Mouse (Mus musculus): ENCODE results near the gene Ufc1.

Ufc1 gene

DNA sequence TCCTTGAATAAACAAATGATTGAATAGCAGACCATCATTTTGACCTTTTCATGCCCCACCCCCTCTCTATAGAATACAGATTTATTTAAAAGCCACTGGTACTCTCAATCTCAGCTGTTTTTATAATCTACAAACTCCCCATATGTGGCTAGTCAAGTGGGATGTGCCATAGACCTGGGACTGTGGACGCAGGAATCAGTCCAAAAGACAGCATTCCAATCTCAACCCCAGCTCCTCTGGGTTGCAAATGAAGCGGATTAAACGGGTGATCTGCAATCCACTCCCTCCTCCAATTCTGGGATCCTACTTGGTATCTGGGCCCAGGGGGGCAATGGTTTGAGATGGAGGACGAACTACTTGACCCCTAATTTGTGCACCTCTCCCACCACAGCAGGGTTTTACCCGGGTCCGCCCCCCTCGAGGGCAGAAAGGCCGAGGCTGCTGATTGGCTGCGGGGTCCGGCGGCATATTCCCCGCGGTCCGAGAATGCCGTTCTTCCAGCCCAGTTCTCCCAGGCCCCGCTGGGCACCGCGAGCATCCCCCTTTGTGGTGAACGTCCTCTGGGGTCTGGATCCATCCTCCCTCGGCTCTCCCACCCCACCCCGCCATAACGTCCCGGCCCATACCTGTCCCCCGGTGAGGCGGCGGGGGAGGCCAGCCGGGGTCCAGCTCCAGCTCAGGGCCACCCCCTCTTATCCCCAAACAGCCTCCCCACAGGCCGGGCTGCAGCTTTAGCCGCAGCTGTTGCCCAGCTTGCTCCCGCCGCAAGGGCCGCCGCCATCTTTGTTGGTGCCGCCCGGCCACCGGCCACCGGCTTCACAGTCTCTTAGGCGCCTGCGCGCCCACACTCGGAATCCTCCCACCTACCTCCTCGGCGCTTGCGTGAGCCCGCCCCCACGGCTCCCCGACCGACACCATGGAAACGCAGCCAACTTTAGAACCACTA is 7.4 kb downstream of the Ufc1 start, which contains the start of gene Usp21:
Gene Usp21 (minus strand): TSS at position 856 of the 946 bp plus-strand sequence.
- no peak for DNase-seq (ENCODE audit: extremely low read depth, low read depth, low spot score)

DNA sequence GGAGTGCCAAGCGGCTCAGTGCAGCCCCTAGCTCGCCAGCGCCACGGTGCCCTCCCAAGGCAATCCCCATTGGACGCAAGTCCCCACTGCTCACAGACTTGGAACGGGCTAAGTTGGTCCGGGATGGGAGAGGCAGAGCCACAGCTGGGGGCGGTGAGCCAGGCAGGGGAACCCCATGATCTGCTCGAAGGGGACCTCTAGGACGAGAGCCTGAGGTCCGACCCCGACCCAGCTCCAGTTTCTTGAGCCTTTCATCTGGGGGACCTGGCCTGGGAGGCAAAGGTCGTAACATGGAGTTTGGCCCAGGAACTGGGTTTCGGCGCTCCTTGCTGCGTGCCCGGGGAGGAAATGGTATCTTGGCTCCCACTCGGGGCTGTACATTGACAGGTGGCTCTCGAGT is 8.3 kb downstream of the Ufc1 start:
- DNase-seq (ENCODE audit: extremely low read depth, low read depth, low spot score): no peak

DNA sequence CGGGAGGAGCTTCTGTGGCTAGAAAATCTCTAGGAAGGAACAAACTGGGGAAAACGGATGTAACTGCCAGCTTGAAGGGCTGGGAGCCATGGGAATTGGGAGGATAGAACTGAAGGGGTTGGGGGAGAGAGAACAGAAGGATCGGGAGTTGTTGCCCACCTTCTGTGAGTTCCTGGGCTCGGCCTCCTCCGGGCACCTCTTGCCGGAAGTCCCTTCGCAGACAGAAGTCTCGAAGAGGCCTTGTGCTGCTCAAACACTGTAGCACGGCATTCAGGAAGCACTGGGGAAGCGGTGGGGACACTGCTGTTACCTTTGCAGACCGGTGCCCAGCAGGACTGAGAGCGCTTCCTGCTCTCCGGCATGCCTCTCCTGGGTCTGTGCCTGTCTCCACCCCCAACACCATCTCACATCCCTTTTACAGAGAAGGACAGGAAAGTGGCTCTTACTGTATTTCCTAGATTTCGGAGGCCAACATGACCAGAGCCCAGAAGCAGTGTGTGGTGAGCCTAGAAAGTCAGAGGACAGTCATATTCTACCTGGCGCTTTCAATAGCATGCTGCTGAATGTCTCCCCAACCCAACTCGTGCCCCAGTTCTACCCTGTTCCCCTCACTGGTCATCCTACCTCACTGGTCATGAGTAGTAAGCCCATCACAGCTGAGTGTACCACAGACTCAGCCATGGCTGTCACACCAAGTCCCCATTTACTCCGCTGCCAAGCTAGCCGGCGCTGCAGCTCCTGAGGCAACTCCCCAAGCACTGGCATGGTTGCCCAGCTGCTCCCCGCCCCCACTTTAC is 9.5 kb downstream of the Ufc1 start:
- no peak for DNase-seq (ENCODE audit: extremely low read depth, low read depth, low spot score)

DNA sequence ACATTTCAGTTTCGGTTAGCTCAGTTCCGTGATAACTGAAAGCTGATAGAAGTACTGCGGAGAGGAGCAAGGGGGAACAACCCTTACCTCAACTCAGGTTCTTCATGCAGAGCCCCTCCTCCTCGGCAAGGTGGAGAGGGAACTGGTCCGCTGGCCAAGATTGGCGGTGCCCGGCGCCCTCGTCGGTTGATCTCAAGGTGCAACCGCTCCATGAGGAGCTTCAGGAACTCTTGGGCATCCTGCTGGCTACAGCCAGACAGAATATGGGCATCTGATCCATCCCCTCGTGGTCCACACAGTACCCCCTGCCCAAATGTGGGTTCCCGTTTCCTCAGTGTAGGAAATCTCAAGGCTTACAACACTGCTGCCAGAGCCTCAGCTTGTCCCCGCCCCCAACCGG is 10.3 kb downstream of the Ufc1 start:
- DNase-seq (ENCODE audit: extremely low read depth, low read depth, low spot score): no peak

GRCm38 (mm10) chr1:171283188-171284160 is 11.3 kb downstream of the Ufc1 start:
- no peak for DNase-seq (ENCODE audit: extremely low read depth, low read depth, low spot score)

GRCm38 (mm10) chr1:171282086-171282805 is 12.6 kb downstream of the Ufc1 start:
- no peak for DNase-seq (ENCODE audit: extremely low read depth, low read depth, low spot score)

DNA sequence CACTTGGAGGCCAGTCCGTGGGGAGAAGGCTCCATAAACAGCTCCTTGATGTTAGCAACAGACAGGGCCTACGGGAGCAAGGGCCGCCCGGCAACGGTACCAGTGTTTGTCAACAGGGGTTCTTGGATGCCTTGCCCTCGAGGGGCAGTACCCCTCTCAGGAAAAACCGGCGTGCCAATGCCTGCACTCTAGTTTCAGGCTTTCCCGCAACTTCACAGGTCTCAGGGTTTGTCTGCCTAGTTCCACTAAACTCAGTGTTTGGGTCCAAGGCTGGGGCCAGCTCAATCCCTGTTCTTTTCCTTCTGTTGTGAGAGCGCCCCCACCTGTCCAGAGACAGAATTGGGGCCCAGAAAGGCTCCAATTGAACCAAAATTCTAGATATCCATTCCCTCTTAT is 13.3 kb downstream of the Ufc1 start:
- DNase-seq (ENCODE audit: extremely low read depth, low read depth, low spot score): no peak

DNA sequence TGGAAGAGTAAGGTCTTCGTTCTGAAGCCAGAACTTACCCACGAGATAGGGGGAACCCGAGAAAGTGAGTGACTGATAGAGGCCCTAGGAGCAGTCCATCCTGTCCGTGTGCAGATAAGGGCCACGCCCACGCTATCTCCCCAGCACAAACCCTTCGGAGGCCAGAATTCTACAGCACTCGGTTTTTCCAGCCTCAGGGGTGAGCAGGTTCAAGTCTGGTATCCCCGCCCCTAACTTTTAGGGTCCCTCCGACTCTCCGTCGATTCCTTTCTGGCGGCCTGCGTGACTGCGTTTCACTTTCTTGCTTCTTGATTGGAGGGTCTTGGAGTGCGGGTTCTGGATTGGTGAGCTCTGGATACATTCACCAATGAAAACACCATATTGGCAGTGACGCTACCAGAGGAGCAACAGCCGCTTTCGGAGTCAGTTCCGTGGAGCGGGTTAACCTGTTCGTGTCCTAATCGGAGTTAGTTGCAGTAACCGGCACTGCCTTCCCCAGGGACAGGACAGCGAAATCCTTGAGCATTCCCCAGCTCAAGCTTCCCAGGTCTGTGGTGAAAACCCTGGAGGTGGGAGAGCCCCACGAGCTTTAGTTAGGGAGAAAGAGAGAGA is 13.8 kb downstream of the Ufc1 start, which contains the start of gene Ppox:
Gene Ppox (minus strand): TSS at position 271 of the 612 bp plus-strand sequence.
- DNase-seq (ENCODE audit: extremely low read depth, low read depth, low spot score): peak; percentile 93

DNA sequence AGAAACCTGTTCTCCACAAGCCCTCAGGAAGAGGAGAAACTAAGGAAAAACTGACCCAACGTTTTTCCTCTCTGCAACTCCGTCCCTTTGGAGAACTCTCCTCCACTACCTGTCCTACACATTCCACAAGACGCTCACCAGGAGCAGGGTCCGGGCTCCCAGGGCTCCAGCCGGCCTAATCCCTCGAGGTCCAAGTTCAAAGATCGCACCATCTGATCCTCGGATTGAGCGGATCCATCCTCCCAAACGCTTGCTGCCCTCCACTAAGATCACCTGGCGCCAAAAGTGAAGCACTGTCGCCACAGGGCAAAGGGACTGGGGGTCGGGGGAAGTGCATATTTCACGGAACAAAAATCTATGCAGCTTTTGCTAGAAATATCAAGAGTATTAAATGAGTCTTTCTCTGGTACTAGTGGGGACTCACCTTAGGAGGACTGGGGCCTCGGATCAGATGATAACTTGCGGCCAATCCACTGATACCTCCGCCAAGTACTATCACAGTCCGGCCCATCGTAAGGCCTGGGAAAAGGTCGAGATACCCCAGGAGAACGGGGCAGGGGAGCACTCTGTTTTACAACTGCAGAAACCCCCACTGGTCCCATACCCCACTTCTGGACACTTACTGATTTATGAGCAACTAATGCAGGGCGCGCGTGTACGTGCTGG is 14.4 kb downstream of the Ufc1 start:
- no peak for DNase-seq (ENCODE audit: extremely low read depth, low read depth, low spot score)

GRCm38 (mm10) chr1:171279721-171280120 is 15.1 kb downstream of the Ufc1 start:
- DNase-seq (ENCODE audit: extremely low read depth, low read depth, low spot score): no peak

GRCm38 (mm10) chr1:171279012-171279705 is 15.7 kb downstream of the Ufc1 start:
- DNase-seq (ENCODE audit: extremely low read depth, low read depth, low spot score): no peak

DNA sequence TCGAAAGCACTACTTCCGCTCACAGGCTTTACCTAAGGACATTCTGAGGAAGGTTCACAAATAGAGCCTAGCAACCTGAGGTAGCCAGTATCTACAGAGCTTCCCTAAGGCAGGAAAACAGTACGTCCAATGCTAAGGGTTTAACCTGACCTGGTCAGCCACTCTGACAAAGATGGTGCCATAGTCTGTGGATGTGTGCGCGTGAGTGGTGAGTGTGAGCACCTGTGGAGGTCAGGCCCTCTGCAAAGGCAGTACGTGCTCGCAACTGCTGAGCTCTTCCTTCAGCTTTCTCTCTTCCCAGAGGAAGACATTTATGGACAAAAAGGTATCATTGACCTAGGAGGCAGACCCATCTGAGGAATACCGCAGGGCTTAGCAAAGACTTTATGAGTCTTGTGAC is 16.4 kb downstream of the Ufc1 start:
- no peak for DNase-seq (ENCODE audit: extremely low read depth, low read depth, low spot score)

DNA sequence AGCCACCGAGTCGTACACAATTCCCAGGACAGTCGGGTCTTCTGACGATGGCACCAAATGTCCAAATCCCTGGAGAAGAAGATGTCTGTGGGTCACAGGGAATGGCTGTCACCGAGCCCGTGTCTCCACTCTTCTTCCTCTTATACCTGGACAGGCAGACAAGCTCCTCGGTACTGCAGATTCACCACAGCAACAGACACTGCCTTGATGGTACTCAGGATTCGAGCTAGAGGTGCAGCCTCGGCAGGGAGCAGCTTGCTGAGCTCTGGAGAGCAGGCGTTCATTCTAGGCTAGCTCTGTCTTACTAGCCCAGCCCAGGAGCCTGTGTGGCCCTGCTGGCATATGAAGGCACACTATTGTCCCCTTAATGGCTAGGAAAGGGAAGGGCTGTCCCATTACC is 17.1 kb downstream of the Ufc1 start:
- no peak for DNase-seq (ENCODE audit: extremely low read depth, low read depth, low spot score)

GRCm38 (mm10) chr1:171276110-171276748 is 18.6 kb downstream of the Ufc1 start:
- no peak for DNase-seq (ENCODE audit: extremely low read depth, low read depth, low spot score)

GRCm38 (mm10) chr1:171275144-171275734 is 19.6 kb downstream of the Ufc1 start:
- DNase-seq (ENCODE audit: extremely low read depth, low read depth, low spot score): no peak

DNA sequence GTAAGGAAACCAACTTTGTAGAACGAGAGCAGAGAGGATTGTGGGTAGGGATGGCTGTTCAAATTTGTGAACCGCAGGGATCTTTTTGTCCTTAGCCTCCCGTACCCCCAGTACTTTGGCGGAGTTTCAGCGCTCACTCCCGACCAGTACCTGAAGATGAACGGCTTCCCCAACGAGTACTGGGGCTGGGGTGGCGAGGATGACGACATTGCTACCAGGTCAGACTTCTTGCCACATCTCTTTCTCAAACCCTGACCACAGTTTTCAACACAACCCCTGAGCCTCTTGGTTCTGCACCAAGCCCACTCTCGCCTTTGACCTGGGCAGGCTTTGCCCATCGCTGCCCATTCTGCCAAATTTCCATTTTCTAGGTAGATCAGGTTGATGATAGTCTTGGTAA is 20.7 kb downstream of the Ufc1 start:
- DNase-seq (ENCODE audit: extremely low read depth, low read depth, low spot score): no peak

DNA sequence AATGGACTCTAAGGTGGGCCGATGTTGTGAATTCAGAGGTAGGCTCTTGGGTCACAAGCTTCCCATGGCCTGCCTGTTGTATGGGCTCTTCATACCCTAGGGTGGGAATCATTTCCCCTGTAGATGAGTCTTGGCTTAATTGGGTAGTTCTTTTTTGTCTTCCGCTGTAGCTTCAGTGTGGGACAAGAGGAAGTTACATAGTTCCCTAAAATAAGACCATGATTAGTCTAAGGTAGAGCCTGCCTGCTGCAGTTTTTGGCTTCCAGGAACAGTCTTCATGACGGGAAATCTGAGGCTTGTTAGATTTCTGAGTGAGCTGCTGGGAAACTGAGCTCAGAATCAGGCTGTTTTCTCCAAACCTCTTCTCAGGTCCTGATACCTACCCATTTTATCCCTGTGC is 22.7 kb downstream of the Ufc1 start:
- DNase-seq (ENCODE audit: extremely low read depth, low read depth, low spot score): no peak

DNA sequence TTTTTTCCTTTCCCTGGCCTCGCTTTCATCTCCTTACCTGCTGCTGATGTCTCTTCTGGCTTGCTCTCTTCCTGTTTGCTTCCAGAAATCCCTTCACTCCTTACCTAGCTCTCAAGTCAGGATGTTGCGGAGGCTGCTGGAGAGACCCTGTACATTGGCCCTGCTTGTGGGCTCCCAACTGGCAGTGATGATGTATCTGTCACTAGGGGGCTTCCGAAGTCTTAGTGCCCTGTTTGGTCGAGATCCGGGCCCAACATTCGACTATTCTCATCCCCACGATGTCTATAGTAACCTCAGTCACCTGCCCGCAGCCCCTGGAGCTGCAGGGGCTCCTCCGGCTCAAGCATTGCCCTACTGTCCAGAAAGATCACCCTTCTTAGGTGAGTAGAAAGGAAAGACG is 23.2 kb downstream of the Ufc1 start:
- no peak for DNase-seq (ENCODE audit: extremely low read depth, low read depth, low spot score)

Measured in fat pad, adult 2 months (tissue).